In genomic region chr2:104313246-104313645, GRCm38 (mm10) we compare ENCODE assay signal across 12 mouse cellular contexts.
"Had no signal": no experiment of that assay in that cellular context is flagged by ENCODE, and none has a peak within 500 bp of the region (broad histone marks: within the 10 kb centered on the region; RNA-seq: fewer than 3 reads in every experiment).

No protein-coding gene starts in this region.

- DNase-seq: retina, postnatal 1 day; right cerebral cortex, adult 18-20 months; right cerebral cortex, postnatal 14 days; right cerebral cortex, postnatal 25 days; right cerebral cortex, postnatal 4 days; spleen, adult 18-20 months; thymus, adult 18-20 months; thymus, adult 2 months; thymus, postnatal 14 days; thymus, postnatal 25 days; thymus, postnatal 36 days; thymus, postnatal 4 days had no signal
